Mouse (Mus musculus): Measurements from ENCODE around the gene Adamts18. TPM values are rescaled to one million over a fixed set of nuclear protein-coding genes. Genes with fewer than 3 reads are reported as not detected.

Adamts18 gene
- polyA plus RNA-seq, 1 experiment from 2014 or later = 0.96 TPM

DNA sequence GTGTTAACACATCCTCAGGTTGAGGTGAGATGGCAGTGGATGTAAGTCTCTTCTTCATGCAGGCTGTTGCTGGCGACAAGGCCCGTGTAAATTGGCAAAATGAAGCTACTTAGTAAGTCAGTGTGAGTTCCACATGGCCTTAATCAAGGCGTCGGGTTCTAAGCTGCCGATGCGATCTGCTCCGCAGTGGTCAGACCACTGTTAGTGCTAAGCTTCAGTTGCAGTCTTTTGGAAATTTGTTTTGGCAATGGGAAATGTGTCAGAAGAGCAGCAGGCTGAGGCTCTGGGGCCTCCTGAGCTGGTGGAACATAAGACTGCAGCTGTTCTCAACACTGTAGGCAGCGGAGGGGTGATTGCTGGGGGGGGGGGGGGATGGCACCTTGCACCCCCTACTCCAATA, 182.6 kb downstream of the Adamts18 start:
- Histone ChIP-seq H3K36me3 (ENCODE audit: control insufficient read depth, insufficient read depth, low read length) (no peaks in the 10 kb centered on the region), H3K9ac (ENCODE audit: low read length) (peak overlapping the region; percentile 25; the same call in 1 of the 2 replicates), H3K4me3 (replicated peaks; ENCODE audit: low read length) (no peak overlapping the region), H3K27ac (ENCODE audit: low read length) (no peak overlapping the region), H3K9me3 (replicated peaks; ENCODE audit: control insufficient read depth, low read length) (no peaks in the 10 kb centered on the region), H3K4me1 (ENCODE audit: control insufficient read depth, insufficient read depth, low read length) (no peaks in the 10 kb centered on the region), H3K4me2 (ENCODE audit: low read depth, low read length) (no peak overlapping the region), H3K27me3 (ENCODE audit: control insufficient read depth, insufficient read depth, low read length) (no peaks in the 10 kb centered on the region)
- WGBS = 60% methylated on average over 8 of the region's 8 CpGs
- ATAC-seq (ENCODE audit: insufficient read depth, low FRiP score) = no peak

DNA sequence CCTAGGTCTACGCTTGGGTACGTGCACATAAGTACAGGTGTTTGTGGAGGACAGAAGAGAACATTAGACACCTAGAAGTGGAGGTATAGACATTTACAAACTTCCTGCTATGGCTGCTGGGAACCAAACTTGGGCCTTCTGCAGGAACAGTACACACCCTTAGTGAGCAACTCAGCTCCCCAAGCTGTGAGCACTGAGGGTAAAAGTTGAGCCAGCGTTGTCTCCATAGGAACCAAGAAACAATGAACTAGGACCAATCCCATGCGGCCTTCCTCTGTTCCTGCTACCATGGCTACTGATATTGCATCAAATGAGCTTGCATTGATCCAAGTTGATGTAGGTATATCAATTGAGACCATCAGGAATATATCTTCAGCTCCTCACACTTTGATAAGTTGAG, 183.5 kb downstream of the Adamts18 start:
- Histone ChIP-seq H3K4me3 (replicated peaks; ENCODE audit: low read length) (no peak overlapping the region), H3K4me2 (ENCODE audit: low read depth, low read length) (no peak overlapping the region), H3K27me3 (ENCODE audit: control insufficient read depth, insufficient read depth, low read length) (no peaks in the 10 kb centered on the region), H3K36me3 (ENCODE audit: control insufficient read depth, insufficient read depth, low read length) (no peaks in the 10 kb centered on the region), H3K27ac (ENCODE audit: low read length) (no peak overlapping the region), H3K9me3 (replicated peaks; ENCODE audit: control insufficient read depth, low read length) (no peaks in the 10 kb centered on the region), H3K9ac (ENCODE audit: low read length) (no peak overlapping the region), H3K4me1 (ENCODE audit: control insufficient read depth, insufficient read depth, low read length) (no peaks in the 10 kb centered on the region)
- no peak for ATAC-seq (ENCODE audit: insufficient read depth, low FRiP score)
- WGBS = 68% methylated on average over 4 of the region's 4 CpGs

DNA sequence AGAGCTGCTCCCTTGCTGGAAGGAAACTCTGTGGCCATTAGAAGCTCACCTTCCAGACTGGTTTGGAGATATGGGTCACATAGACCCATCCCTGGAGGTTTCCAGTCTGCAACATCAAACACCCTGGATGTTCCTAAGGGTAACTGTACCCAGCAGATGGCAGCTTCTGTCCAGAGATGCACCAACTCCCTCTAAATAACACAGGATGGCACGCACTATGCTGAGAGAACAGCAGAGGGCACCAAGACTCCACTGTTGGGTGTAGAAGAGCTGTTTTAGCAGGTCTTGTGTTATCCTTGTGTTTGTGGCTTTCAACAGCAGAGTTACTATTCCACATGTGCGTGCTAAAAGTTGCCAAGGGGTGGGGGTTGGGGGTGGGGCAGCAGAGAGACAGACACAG, 184.0 kb downstream of the Adamts18 start:
- no peaks in the 10 kb centered on the region for H3K36me3 ChIP-seq (ENCODE audit: control insufficient read depth, insufficient read depth, low read length)
- no peak; the same call in 1 of the 2 replicates for ATAC-seq (ENCODE audit: insufficient read depth, low FRiP score)
- H3K4me3 ChIP-seq (replicated peaks; ENCODE audit: low read length) = no peak overlapping the region
- H3K27ac ChIP-seq (ENCODE audit: low read length) = no peak overlapping the region
- no peaks in the 10 kb centered on the region for H3K4me1 ChIP-seq (ENCODE audit: control insufficient read depth, insufficient read depth, low read length)
- no peak overlapping the region for H3K9ac ChIP-seq (ENCODE audit: low read length)
- H3K9me3 ChIP-seq (replicated peaks; ENCODE audit: control insufficient read depth, low read length) = no peaks in the 10 kb centered on the region
- H3K4me2 ChIP-seq (ENCODE audit: low read depth, low read length) = no peak overlapping the region
- WGBS = 11% methylated on average over 2 of the region's 2 CpGs
- no peaks in the 10 kb centered on the region for H3K27me3 ChIP-seq (ENCODE audit: control insufficient read depth, insufficient read depth, low read length)

DNA sequence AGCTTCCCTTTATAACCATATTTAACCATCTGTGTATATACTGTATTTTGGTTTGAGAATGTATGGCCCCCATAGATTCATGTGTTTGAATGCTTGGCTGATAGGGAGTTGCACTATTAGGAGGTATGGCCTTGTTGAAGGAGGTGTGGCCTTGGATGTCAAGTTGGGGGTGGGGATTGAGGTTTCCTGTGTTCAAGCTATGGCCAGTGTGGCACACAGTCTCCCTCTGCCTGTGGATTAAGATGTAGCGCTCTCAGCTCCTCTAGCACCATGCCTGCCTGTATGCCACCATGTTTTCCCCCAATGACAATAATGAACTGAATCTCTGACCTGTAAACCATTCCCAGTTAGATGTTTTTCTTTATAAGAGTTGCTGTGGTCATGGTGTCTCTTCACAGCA, 188.4 kb downstream of the Adamts18 start:
- no peaks in the 10 kb centered on the region for H3K27me3 ChIP-seq (ENCODE audit: control insufficient read depth, insufficient read depth, low read length)
- no peak for ATAC-seq (ENCODE audit: insufficient read depth, low FRiP score)
- H3K9ac ChIP-seq (ENCODE audit: low read length) = no peak overlapping the region
- no peaks in the 10 kb centered on the region for H3K4me1 ChIP-seq (ENCODE audit: control insufficient read depth, insufficient read depth, low read length)
- H3K4me2 ChIP-seq (ENCODE audit: low read depth, low read length) = no peak overlapping the region
- H3K9me3 ChIP-seq (replicated peaks; ENCODE audit: control insufficient read depth, low read length) = no peaks in the 10 kb centered on the region
- no peaks in the 10 kb centered on the region for H3K36me3 ChIP-seq (ENCODE audit: control insufficient read depth, insufficient read depth, low read length)
- 86% methylated on average over 1 of the region's 1 CpGs for WGBS
- no peak overlapping the region for H3K27ac ChIP-seq (ENCODE audit: low read length)
- no peak overlapping the region for H3K4me3 ChIP-seq (replicated peaks; ENCODE audit: low read length)

DNA sequence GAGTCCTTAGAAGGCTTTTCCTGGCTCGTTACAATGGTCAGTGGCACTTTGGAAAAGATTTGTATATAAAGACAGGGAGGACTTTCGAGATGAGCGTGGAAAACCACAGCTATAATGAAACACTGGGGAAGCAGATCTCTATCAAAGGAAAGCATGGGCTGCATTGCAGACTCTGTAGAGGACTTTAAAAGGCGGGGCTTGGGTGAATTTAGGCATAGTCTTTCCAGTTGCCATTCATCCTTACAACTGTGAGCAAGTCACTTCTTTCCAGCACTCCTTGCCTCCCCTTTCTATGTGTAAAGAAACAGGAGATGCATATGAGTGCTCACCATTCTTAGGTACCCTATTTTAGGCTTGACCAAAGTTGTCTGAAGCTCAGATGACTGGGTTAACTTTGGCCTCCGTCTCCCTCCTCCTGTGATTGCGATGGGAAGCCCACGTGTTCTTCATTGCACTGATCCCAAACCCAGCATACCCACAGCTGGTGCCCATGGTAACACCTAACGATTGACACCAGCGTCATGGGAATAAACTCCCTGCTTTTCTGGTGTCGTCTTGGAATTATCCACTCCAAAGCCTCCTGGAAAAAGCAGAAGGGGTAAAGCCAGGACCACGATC, 191.7 kb downstream of the Adamts18 start:
- no peaks in the 10 kb centered on the region for H3K9me3 ChIP-seq (replicated peaks; ENCODE audit: control insufficient read depth, low read length)
- H3K4me2 ChIP-seq (ENCODE audit: low read depth, low read length) = no peak overlapping the region
- no peak overlapping the region for H3K9ac ChIP-seq (ENCODE audit: low read length)
- no peaks in the 10 kb centered on the region for H3K27me3 ChIP-seq (ENCODE audit: control insufficient read depth, insufficient read depth, low read length)
- no peak for ATAC-seq (ENCODE audit: insufficient read depth, low FRiP score)
- WGBS = 83% methylated on average over 11 of the region's 11 CpGs
- H3K4me1 ChIP-seq (ENCODE audit: control insufficient read depth, insufficient read depth, low read length) = no peaks in the 10 kb centered on the region
- no peak overlapping the region for H3K4me3 ChIP-seq (replicated peaks; ENCODE audit: low read length)
- no peaks in the 10 kb centered on the region for H3K36me3 ChIP-seq (ENCODE audit: control insufficient read depth, insufficient read depth, low read length)
- no peak overlapping the region for H3K27ac ChIP-seq (ENCODE audit: low read length)

DNA sequence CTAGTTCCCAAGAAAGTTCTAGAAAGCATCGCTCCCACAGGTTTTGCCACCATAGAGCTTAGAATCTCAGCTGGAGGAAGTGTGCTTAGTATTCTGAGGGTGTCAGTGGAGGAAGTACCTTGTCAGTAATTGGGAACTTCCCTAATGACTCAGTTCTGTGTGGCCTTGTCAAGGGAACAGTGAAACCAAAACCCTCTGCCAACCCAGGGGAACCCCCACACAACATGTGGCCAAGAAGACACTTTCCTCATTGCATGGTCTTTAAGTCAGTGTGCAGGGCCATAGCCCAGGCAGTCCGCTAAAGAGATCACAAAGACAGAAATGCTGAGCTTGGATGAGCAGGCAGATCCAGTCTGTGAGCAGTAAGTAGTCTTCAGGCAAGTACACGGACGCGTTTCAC, 192.4 kb downstream of the Adamts18 start:
- H3K4me1 ChIP-seq (ENCODE audit: control insufficient read depth, insufficient read depth, low read length) = no peaks in the 10 kb centered on the region
- no peak overlapping the region for H3K27ac ChIP-seq (ENCODE audit: low read length)
- H3K9me3 ChIP-seq (replicated peaks; ENCODE audit: control insufficient read depth, low read length) = no peaks in the 10 kb centered on the region
- H3K27me3 ChIP-seq (ENCODE audit: control insufficient read depth, insufficient read depth, low read length) = no peaks in the 10 kb centered on the region
- no peak overlapping the region for H3K4me2 ChIP-seq (ENCODE audit: low read depth, low read length)
- H3K36me3 ChIP-seq (ENCODE audit: control insufficient read depth, insufficient read depth, low read length) = no peaks in the 10 kb centered on the region
- ATAC-seq (ENCODE audit: insufficient read depth, low FRiP score) = no peak
- no peak overlapping the region for H3K9ac ChIP-seq (ENCODE audit: low read length)
- no peak overlapping the region for H3K4me3 ChIP-seq (replicated peaks; ENCODE audit: low read length)
- 88% methylated on average over 5 of the region's 5 CpGs for WGBS

DNA sequence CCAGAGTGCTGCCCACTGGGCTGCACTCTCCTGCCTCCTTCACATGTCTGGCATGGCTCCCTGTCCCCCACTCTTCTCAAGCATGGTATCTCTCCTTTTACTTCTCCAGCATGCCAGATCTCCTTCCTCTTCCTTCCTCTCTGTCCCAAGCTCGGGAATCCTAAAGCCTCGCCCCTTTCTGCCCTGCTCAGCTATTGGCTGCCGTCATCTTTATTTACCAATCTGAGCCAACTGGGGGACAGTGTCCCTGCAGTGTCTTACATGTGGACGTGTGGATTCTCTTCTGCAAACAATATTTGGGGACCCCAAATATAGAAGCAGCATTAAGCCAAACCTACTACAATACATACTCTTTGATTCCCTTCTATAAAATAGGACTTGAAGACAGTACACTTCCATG, 195.4 kb downstream of the Adamts18 start:
- Histone ChIP-seq H3K4me2 (ENCODE audit: low read depth, low read length) (no peak overlapping the region), H3K36me3 (ENCODE audit: control insufficient read depth, insufficient read depth, low read length) (no peaks in the 10 kb centered on the region), H3K9ac (ENCODE audit: low read length) (no peak overlapping the region), H3K9me3 (replicated peaks; ENCODE audit: control insufficient read depth, low read length) (no peaks in the 10 kb centered on the region), H3K4me1 (ENCODE audit: control insufficient read depth, insufficient read depth, low read length) (no peaks in the 10 kb centered on the region), H3K27ac (ENCODE audit: low read length) (no peak overlapping the region), H3K4me3 (replicated peaks; ENCODE audit: low read length) (no peak overlapping the region), H3K27me3 (ENCODE audit: control insufficient read depth, insufficient read depth, low read length) (no peaks in the 10 kb centered on the region)
- ATAC-seq (ENCODE audit: insufficient read depth, low FRiP score) = no peak
- WGBS = 44% methylated on average over 4 of the region's 4 CpGs

DNA sequence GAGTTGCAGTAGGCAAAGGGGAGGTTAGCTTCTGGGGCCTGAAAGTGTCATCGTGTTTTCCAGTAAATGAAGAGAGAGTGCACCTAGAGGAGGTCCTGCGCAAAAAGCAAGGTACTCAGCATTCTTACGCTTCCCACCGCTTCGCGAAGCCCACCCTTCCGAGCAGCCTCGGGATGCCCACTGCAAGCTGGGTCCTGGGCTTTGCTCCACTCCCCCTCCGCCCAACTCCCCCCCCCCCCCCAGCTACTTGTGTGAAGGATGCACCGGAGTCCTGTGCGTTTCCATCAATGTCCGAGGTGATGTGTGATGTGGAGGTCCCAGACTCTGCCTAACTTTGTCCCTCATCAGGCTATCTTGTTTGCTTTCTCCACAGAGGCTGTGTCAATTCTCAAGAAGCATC, 196.1 kb downstream of the Adamts18 start:
- H3K4me2 ChIP-seq (ENCODE audit: low read depth, low read length) = no peak overlapping the region
- H3K9ac ChIP-seq (ENCODE audit: low read length) = no peak overlapping the region
- H3K4me3 ChIP-seq (replicated peaks; ENCODE audit: low read length) = no peak overlapping the region
- H3K9me3 ChIP-seq (replicated peaks; ENCODE audit: control insufficient read depth, low read length) = no peaks in the 10 kb centered on the region
- H3K27me3 ChIP-seq (ENCODE audit: control insufficient read depth, insufficient read depth, low read length) = no peaks in the 10 kb centered on the region
- no peaks in the 10 kb centered on the region for H3K36me3 ChIP-seq (ENCODE audit: control insufficient read depth, insufficient read depth, low read length)
- H3K27ac ChIP-seq (ENCODE audit: low read length) = no peak overlapping the region
- 85% methylated on average over 12 of the region's 12 CpGs for WGBS
- no peak for ATAC-seq (ENCODE audit: insufficient read depth, low FRiP score)
- H3K4me1 ChIP-seq (ENCODE audit: control insufficient read depth, insufficient read depth, low read length) = no peaks in the 10 kb centered on the region
